Mouse (Mus musculus): ENCODE results near the gene Mef2d. TPM values are rescaled to one million over a fixed set of nuclear protein-coding genes. Genes with fewer than 3 reads are reported as not detected.

Gene Mef2d
- polyA plus RNA-seq, 2 experiments, result 6.4 to 10.3 TPM

DNA sequence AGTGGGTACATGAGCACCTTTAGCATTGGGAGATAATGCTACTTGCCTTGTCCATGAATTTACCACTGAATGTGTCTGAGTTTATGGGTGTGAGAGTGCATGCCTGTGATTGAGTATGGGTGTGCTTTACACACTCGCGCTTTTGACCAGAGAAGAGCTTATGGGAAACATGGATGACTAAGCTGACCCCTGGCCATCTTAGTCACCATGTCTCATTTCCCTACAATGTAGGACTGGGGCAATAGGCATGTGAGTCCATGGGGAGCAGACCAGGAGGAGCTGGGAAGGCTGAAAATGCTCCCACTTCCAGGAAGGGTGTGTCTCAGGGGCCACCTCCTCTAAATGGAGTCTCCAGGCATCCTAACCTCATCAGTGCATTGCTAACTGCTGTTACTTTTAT lies 67.9 kb downstream of the Mef2d start:
- Histone ChIP-seq H3K4me1 (replicated peaks; ENCODE audit: control insufficient read depth in 2 of 2, insufficient read depth in 2 of 2, low read length in 1 of 2) (peaks cover 0 to 10% of the 10 kb centered on the region in 2 experiments; a peak in 2 of 4 replicates), H3K4me2 (ENCODE audit: low read depth) (no peak overlapping the region), H3K27ac (no peak overlapping the region), H3K36me3 (replicated peaks; ENCODE audit: control insufficient read depth, insufficient read depth, low read depth) (no peaks in the 10 kb centered on the region), H3K9ac (replicated peaks) (no peak overlapping the region), H3K4me3 (ENCODE audit: insufficient read depth in 1 of 2, low read depth in 2 of 2, low read length in 2 of 2) (no peak overlapping the region), H3K27me3 (ENCODE audit: control insufficient read depth, insufficient read depth, low read length) (peaks cover 96% of the 10 kb centered on the region), H3K9me3 (ENCODE audit: control insufficient read depth, low read length) (no peaks in the 10 kb centered on the region)
- no peak for TF ChIP-seq EP300 (IDR thresholded peaks at IDR 0.05; ENCODE audit: low read depth)
- TF ChIP-seq CTCF (IDR thresholded peaks at IDR 0.05; ENCODE audit: low read depth), result no peak
- ATAC-seq (ENCODE audit: insufficient read depth) (no peak), DNase-seq (ENCODE audit: low read depth in 3 of 3, low spot score in 3 of 3) (no peak)
- WGBS (ENCODE audit: insufficient replicate concordance), result 39% methylated on average over 2 of the region's 2 CpGs

DNA sequence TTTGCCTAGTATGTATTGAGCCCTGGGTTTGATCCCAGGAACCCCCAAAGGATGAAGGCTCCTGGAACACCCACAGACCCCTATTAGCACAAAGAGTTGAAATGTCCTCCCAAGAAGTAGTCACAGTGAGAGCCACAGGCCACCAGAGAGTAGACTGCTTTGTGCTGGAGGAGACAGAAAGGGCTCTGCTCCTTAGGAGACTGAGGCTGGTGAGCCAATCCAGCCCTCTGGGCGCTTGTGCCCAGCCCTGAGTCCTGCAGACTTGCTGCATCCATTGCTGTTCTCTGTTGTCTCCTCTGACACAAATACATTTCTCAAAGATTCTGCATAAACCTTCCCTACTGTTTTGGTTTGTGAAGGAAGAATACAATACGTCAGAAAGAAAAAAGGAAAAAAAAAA lies 68.7 kb downstream of the Mef2d start:
- DNase-seq (ENCODE audit: low read depth in 3 of 3, low spot score in 3 of 3) (no peak), ATAC-seq (ENCODE audit: insufficient read depth) (no peak)
- peaks cover 96% of the 10 kb centered on the region for H3K27me3 ChIP-seq (ENCODE audit: control insufficient read depth, insufficient read depth, low read length)
- TF ChIP-seq EP300 (IDR thresholded peaks at IDR 0.05; ENCODE audit: low read depth), result no peak
- TF ChIP-seq CTCF (IDR thresholded peaks at IDR 0.05; ENCODE audit: low read depth), result no peak
- no peaks in the 10 kb centered on the region for H3K9me3 ChIP-seq (ENCODE audit: control insufficient read depth, low read length)
- H3K27ac ChIP-seq, result no peak overlapping the region
- H3K36me3 ChIP-seq (replicated peaks; ENCODE audit: control insufficient read depth, insufficient read depth, low read depth), result no peaks in the 10 kb centered on the region
- H3K4me1 ChIP-seq (replicated peaks; ENCODE audit: control insufficient read depth in 2 of 2, insufficient read depth in 2 of 2, low read length in 1 of 2), result peaks cover 0 to 10% of the 10 kb centered on the region in 2 experiments; a peak in 2 of 4 replicates
- H3K4me2 ChIP-seq (ENCODE audit: low read depth), result no peak overlapping the region
- H3K4me3 ChIP-seq (ENCODE audit: insufficient read depth in 1 of 2, low read depth in 2 of 2, low read length in 2 of 2), result no peak overlapping the region
- WGBS (ENCODE audit: insufficient replicate concordance), result 19% methylated on average over 2 of the region's 2 CpGs
- no peak overlapping the region for H3K9ac ChIP-seq (replicated peaks)

DNA sequence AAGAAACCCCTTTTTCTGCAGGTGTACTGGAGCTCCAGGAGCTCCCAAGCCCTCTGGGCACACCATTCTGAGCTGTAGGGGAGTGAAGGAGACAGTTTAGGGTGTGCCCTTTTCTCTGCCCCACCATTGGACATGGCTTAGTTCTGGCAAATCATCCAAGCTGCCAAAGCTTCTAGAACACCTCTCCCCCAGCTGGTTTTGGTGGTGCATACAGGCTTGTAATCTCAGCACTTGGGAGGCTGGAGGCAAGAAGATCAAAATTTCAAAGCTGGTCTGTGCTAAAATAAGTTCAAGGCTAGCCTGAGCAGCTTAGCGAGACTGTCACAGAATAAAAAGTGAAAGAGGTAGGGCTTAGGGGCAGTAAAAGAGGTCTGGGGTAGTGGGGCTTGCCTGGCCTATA lies 70.2 kb downstream of the Mef2d start:
- H3K27ac ChIP-seq, result no peak overlapping the region
- H3K4me3 ChIP-seq (ENCODE audit: insufficient read depth in 1 of 2, low read depth in 2 of 2, low read length in 2 of 2), result no peak overlapping the region
- H3K9me3 ChIP-seq (ENCODE audit: control insufficient read depth, low read length), result no peaks in the 10 kb centered on the region
- no peaks in the 10 kb centered on the region for H3K36me3 ChIP-seq (replicated peaks; ENCODE audit: control insufficient read depth, insufficient read depth, low read depth)
- no peak overlapping the region for H3K4me2 ChIP-seq (ENCODE audit: low read depth)
- ATAC-seq (ENCODE audit: insufficient read depth) (no peak), DNase-seq (ENCODE audit: low read depth in 3 of 3, low spot score in 3 of 3) (no peak)
- peaks cover 0 to 10% of the 10 kb centered on the region in 2 experiments; a peak in 2 of 4 replicates for H3K4me1 ChIP-seq (replicated peaks; ENCODE audit: control insufficient read depth in 2 of 2, insufficient read depth in 2 of 2, low read length in 1 of 2)
- no peak for TF ChIP-seq CTCF (IDR thresholded peaks at IDR 0.05; ENCODE audit: low read depth)
- TF ChIP-seq EP300 (IDR thresholded peaks at IDR 0.05; ENCODE audit: low read depth), result no peak
- peaks cover 96% of the 10 kb centered on the region for H3K27me3 ChIP-seq (ENCODE audit: control insufficient read depth, insufficient read depth, low read length)
- no peak overlapping the region for H3K9ac ChIP-seq (replicated peaks)
- 11% methylated on average over 1 of the region's 1 CpGs for WGBS (ENCODE audit: insufficient replicate concordance)

DNA sequence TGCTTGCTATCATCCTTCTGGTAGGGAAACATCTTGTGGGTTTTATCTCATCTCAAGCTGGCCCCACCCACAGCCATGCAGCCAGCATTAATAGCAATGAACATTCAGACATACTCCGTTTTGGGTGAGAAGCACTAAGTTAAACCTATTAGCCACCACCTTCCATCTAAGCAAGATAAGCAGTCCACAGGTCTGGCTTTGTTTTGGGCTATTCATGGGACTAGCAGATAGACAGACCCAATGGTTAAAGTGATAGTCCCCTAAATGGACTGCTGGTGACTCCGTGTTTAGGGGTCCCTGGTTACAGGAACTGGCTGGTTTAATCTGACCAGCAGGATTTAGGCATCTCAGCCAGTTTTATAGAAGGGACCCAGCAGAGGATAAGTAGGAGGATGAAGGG lies 70.8 kb downstream of the Mef2d start:
- 0% methylated on average over 2 of the region's 2 CpGs for WGBS (ENCODE audit: insufficient replicate concordance)
- H3K9ac ChIP-seq (replicated peaks), result no peak overlapping the region

GRCm38 (mm10) chr3:88214197-88214938 lies 72.2 kb downstream of the Mef2d start:
- DNase-seq (ENCODE audit: low read depth in 3 of 3, low spot score in 3 of 3) (no peak), ATAC-seq (ENCODE audit: insufficient read depth) (no peak)
- Histone ChIP-seq H3K9me3 (ENCODE audit: control insufficient read depth, low read length) (no peaks in the 10 kb centered on the region), H3K27me3 (ENCODE audit: control insufficient read depth, insufficient read depth, low read length) (peaks cover 90% of the 10 kb centered on the region), H3K27ac (no peak overlapping the region), H3K4me1 (replicated peaks; ENCODE audit: control insufficient read depth in 2 of 2, insufficient read depth in 2 of 2, low read length in 1 of 2) (peaks cover 0 to 10% of the 10 kb centered on the region in 2 experiments; a peak in 2 of 4 replicates), H3K4me3 (ENCODE audit: insufficient read depth in 1 of 2, low read depth in 2 of 2, low read length in 2 of 2) (no peak overlapping the region), H3K9ac (replicated peaks) (no peak overlapping the region), H3K4me2 (ENCODE audit: low read depth) (no peak overlapping the region; the same call in 1 of the 2 replicates), H3K36me3 (replicated peaks; ENCODE audit: control insufficient read depth, insufficient read depth, low read depth) (no peaks in the 10 kb centered on the region)
- TF ChIP-seq CTCF (IDR thresholded peaks at IDR 0.05; ENCODE audit: low read depth) (no peak), EP300 (IDR thresholded peaks at IDR 0.05; ENCODE audit: low read depth) (no peak)
- WGBS (ENCODE audit: insufficient replicate concordance), result 4% methylated on average over 42 of the region's 42 CpGs

More for the DNA sequence above, 70.8 kb downstream of the Mef2d start:
- TF ChIP-seq CTCF (IDR thresholded peaks at IDR 0.05; ENCODE audit: low read depth), result no peak
- peak; percentile 11; the same call in 1 of the 2 replicates for TF ChIP-seq EP300 (IDR thresholded peaks at IDR 0.05; ENCODE audit: low read depth)
- no peak overlapping the region for H3K4me2 ChIP-seq (ENCODE audit: low read depth)
- peaks cover 0 to 10% of the 10 kb centered on the region in 2 experiments; a peak in 2 of 4 replicates for H3K4me1 ChIP-seq (replicated peaks; ENCODE audit: control insufficient read depth in 2 of 2, insufficient read depth in 2 of 2, low read length in 1 of 2)
- peaks cover 93% of the 10 kb centered on the region for H3K27me3 ChIP-seq (ENCODE audit: control insufficient read depth, insufficient read depth, low read length)
- no peak overlapping the region for H3K4me3 ChIP-seq (ENCODE audit: insufficient read depth in 1 of 2, low read depth in 2 of 2, low read length in 2 of 2)
- ATAC-seq (ENCODE audit: insufficient read depth), result no peak; the same call in 1 of the 2 replicates
- no peak overlapping the region for H3K27ac ChIP-seq
- DNase-seq (ENCODE audit: low read depth in 3 of 3, low spot score in 3 of 3), result peak; percentile 17 to 24 (median 22)
- H3K9me3 ChIP-seq (ENCODE audit: control insufficient read depth, low read length), result no peaks in the 10 kb centered on the region
- H3K36me3 ChIP-seq (replicated peaks; ENCODE audit: control insufficient read depth, insufficient read depth, low read depth), result no peaks in the 10 kb centered on the region

All from liver, embryonic 14.5 days (tissue).